Mouse (Mus musculus) midbrain, postnatal 0 days (tissue): ENCODE results near the gene Slk. TPM values are rescaled to one million over a fixed set of nuclear protein-coding genes. Genes with fewer than 3 reads are reported as not detected.
A peak's percentile ranks its signal among the peaks of the same experiment; 100 is the strongest.

ENCODE experiments used
- ATAC-seq: fragments of 200-750 bp; cut with Nextera tagmentation; 2 replicates; pipeline ENCODE4 v1.8.0; 2017; ENCODE audit warnings: moderate number of reproducible peaks, mild to moderate bottlenecking, moderate TSS enrichment, moderate library complexity; ENCODE audit not compliant: low FRiP score
- DNase-seq: peaks from one replicate; pipeline ENCODE4 v3.0.0-alpha.2; 2015; ENCODE audit warnings: low spot score
- H3K27ac ChIP-seq: fragments of 300-500 bp; sonication (generic); 2 replicates; pipeline ENCODE4 v1.5.1; 2014; ENCODE audit warnings: low read depth, mild to moderate bottlenecking, low read length, mixed read lengths
- H3K27me3 ChIP-seq: fragments of 300-500 bp; sonication (generic); 2 replicates; pipeline ENCODE4 v1.6.1; 2014; ENCODE audit warnings: low read length, control low read depth, mixed read lengths; ENCODE audit not compliant: insufficient read depth
- H3K36me3 ChIP-seq: fragments of 300-500 bp; sonication (generic); 2 replicates; pipeline ENCODE4 v1.6.1; 2014; ENCODE audit warnings: low read length, control low read depth, mixed read lengths; ENCODE audit not compliant: insufficient read depth
- H3K4me1 ChIP-seq: fragments of 300-500 bp; sonication (generic); 2 replicates; pipeline ENCODE4 v1.6.1; 2014; ENCODE audit warnings: mild to moderate bottlenecking, control low read depth, antibody characterized with exemption, low read length, mixed read lengths; ENCODE audit not compliant: insufficient read depth
- H3K4me2 ChIP-seq: fragments of 300-500 bp; sonication (generic); 2 replicates; pipeline ENCODE4 v1.6.1; 2014; ENCODE audit warnings: low read depth, mild to moderate bottlenecking, low read length, mixed read lengths; ENCODE audit not compliant: poor library complexity, severe bottlenecking
- H3K4me3 ChIP-seq: fragments of 300-500 bp; sonication (generic); 2 replicates; pipeline ENCODE4 v1.5.1; 2014; ENCODE audit warnings: low read depth, mild to moderate bottlenecking, low read length, moderate library complexity
- H3K9ac ChIP-seq: fragments of 300-500 bp; sonication (generic); replicated peaks from 2 replicates; pipeline ENCODE4 v1.6.1; 2014; ENCODE audit warnings: mild to moderate bottlenecking, low read length, moderate library complexity, mixed read lengths; ENCODE audit not compliant: poor library complexity, severe bottlenecking
- H3K9me3 ChIP-seq: fragments of 300-500 bp; sonication (generic); 2 replicates; pipeline ENCODE4 v1.6.1; 2016; ENCODE audit warnings: low read length, control low read depth
- CTCF ChIP-seq: IDR thresholded peaks from 2 replicates; pipeline ENCODE4 v1.5.1; 2016; ENCODE audit warnings: antibody characterized with exemption, mild to moderate bottlenecking
- WGBS: fragments of 180-500 bp; shearing (Covaris S2); extraction: QIAGEN DNeasy Blood & Tissue Kit; methylation state at CpG from one replicate; pipeline ENCODE4 v1.1.7; 2014; 5-methylcytosine and 5-hydroxymethylcytosine counted together
- polyA plus RNA-seq: library from polyadenylated mRNA; unstranded; fragments of >200 nt; fragmentation: Nextera tagmentation; extraction: Ambion mirVana; gene quantifications from 2 replicates; pipeline ENCODE4 v1.2.1, GENCODE M21; 2015
- total RNA-seq: library from RNA; depleted of rRNA; stranded (reverse); fragments of >200 nt; gene quantifications from 2 replicates; pipeline ENCODE4 v1.2.3, GENCODE M21; 2014

Slk gene
- total and polyA plus RNA-seq, 2 experiments from 2014 or later: 4.0 to 19.5 TPM

DNA sequence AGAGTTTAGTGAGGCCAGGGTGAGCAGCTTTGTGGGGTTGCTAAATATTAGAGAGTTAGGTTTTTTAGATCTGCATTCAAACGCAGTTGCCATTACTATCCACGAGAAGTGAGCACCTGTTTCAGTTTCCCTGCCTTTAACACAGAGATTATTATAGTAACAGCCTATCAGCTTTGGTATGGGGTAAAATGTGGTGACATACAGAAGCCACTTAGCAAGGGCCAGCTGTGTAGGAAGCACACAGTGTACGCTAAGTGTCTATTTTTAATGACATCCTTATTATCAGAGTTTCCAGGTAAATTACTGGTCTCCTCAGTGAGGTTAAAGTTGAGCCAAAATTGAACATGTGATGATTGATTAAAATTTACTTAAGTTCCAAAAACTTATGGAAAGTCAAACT lies 5.8 kb upstream of the Slk start:
- 94% methylated on average over 3 of the region's 3 CpGs for WGBS
- Histone ChIP-seq H3K36me3 (no peaks in the 10 kb centered on the region), H3K4me2 (no peak overlapping the region), H3K4me3 (no peak overlapping the region), H3K27me3 (no peaks in the 10 kb centered on the region), H3K4me1 (no peaks in the 10 kb centered on the region), H3K9me3 (no peaks in the 10 kb centered on the region), H3K9ac (no peak overlapping the region), H3K27ac (no peak overlapping the region)
- ATAC-seq (no peak), DNase-seq (no peak)
- no peak for TF ChIP-seq CTCF

DNA sequence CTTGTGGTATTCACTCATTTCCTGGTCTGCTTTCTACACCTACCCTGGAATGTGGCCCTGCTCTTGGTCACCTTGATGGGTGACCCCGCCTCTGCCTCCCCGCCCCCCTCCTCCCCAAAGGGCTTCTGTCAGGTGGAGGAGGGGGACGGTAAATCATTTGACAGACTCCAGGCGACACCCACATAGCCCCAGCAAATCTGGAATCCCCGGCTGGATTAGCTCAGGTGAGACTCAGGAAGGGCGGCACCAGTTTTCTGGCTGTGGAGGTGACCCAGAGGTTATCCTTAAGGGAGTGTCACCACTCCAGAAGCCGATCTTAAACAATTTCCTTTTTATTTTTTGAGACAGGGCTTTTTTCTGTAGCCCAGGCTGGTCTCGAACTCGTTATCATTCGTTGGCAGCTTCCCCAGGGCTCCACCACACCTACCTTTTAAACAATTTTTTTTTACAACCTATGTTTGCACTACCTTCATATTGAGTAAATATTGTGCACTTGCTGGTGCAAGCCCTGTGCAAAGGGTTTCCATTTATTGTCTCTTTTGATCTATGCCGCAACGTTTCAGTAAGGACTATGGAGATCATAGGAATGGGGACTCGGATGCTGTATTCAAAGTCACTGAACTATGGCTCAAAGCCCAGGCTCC lies 775 bp upstream of the Slk start:
- no peak for ATAC-seq
- 18% methylated on average over 13 of the region's 13 CpGs for WGBS

GRCm38 (mm10) chr19:47579788-47580631 lies 532 bp downstream of the Slk start:
- ATAC-seq: peak; percentile 75
- H3K4me1 ChIP-seq: no peaks in the 10 kb centered on the region; the same call in 1 of the 2 replicates
- WGBS: 1% methylated on average over 49 of the region's 96 CpGs
- DNase-seq: no peak
- H3K4me3 ChIP-seq: peak overlapping the region; percentile 84
- H3K9me3 ChIP-seq: no peaks in the 10 kb centered on the region
- peak overlapping the region; percentile 86 for H3K9ac ChIP-seq
- peak overlapping the region; percentile 73 for H3K27ac ChIP-seq
- peak overlapping the region; percentile 71 for H3K4me2 ChIP-seq
- TF ChIP-seq CTCF: no peak
- no peaks in the 10 kb centered on the region for H3K36me3 ChIP-seq
- H3K27me3 ChIP-seq: no peaks in the 10 kb centered on the region

More for the DNA sequence above, 775 bp upstream of the Slk start:
- Histone ChIP-seq H3K27me3 (no peaks in the 10 kb centered on the region), H3K4me2 (peak overlapping the region; percentile 71), H3K27ac (peak overlapping the region; percentile 73), H3K4me1 (no peaks in the 10 kb centered on the region; the same call in 1 of the 2 replicates), H3K9ac (peak overlapping the region; percentile 86; the same call in 1 of the 2 replicates), H3K36me3 (no peaks in the 10 kb centered on the region), H3K9me3 (no peaks in the 10 kb centered on the region), H3K4me3 (peak overlapping the region; percentile 84)
- DNase-seq: no peak
- TF ChIP-seq CTCF: no peak

DNA sequence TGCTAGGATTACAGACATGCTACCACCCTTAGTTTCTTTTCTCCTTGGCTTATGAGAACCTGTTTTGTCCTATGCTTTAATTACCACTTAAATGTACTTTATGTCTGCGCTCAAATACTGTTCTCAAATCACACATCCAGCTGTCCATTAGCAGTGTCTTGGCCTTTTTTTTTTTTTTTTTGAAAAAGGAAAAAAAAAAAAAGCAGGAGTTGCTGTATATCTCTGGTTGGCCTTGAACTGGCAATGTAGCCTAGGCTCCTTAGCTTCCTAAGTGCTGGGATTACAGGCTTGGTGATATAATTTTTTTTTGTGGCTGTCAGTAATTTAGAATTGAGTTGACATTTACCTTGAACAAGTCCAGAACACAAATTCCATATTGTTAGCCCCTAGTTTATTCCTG lies 6.3 kb downstream of the Slk start:
- no peak overlapping the region for H3K27ac ChIP-seq
- H3K9me3 ChIP-seq: no peaks in the 10 kb centered on the region
- no peaks in the 10 kb centered on the region for H3K27me3 ChIP-seq
- H3K4me3 ChIP-seq: no peak overlapping the region
- ATAC-seq: no peak
- H3K4me2 ChIP-seq: no peak overlapping the region
- TF ChIP-seq CTCF: no peak
- no peaks in the 10 kb centered on the region for H3K36me3 ChIP-seq
- no peaks in the 10 kb centered on the region; the same call in 1 of the 2 replicates for H3K4me1 ChIP-seq
- 88% methylated on average over 1 of the region's 1 CpGs for WGBS
- DNase-seq: no peak
- H3K9ac ChIP-seq: no peak overlapping the region

GRCm38 (mm10) chr19:47587009-47587408 lies 7.5 kb downstream of the Slk start:
- H3K27ac ChIP-seq: no peak overlapping the region
- H3K4me3 ChIP-seq: no peak overlapping the region
- no peaks in the 10 kb centered on the region for H3K36me3 ChIP-seq
- TF ChIP-seq CTCF: no peak
- H3K4me2 ChIP-seq: no peak overlapping the region
- no peaks in the 10 kb centered on the region; the same call in 1 of the 2 replicates for H3K4me1 ChIP-seq
- H3K27me3 ChIP-seq: no peaks in the 10 kb centered on the region
- 100% methylated on average over 1 of the region's 1 CpGs for WGBS
- no peaks in the 10 kb centered on the region for H3K9me3 ChIP-seq
- ATAC-seq: no peak
- no peak for DNase-seq
- no peak overlapping the region for H3K9ac ChIP-seq

- 69% methylated on average over 3 of the region's 3 CpGs for WGBS
- H3K9me3 ChIP-seq: no peaks in the 10 kb centered on the region
- no peak overlapping the region for H3K27ac ChIP-seq
- H3K9ac ChIP-seq: no peak overlapping the region
- no peaks in the 10 kb centered on the region for H3K4me1 ChIP-seq
- no peak overlapping the region for H3K4me3 ChIP-seq
- H3K4me2 ChIP-seq: no peak overlapping the region
- ATAC-seq (no peak), DNase-seq (no peak)
- TF ChIP-seq CTCF: no peak
- no peaks in the 10 kb centered on the region for H3K27me3 ChIP-seq
- H3K36me3 ChIP-seq: no peaks in the 10 kb centered on the region; the same call in 1 of the 2 replicates
Observed at GRCm38 (mm10) chr19:47608513-47608912, 29.0 kb downstream of the Slk start.
